Mouse (Mus musculus): ENCODE results near the gene Dnali1. TPM values are rescaled to one million over a fixed set of nuclear protein-coding genes. Genes with fewer than 3 reads are reported as not detected.

Dnali1 gene
- polyA plus RNA-seq (2015; fragmentation: Nextera tagmentation; extraction: Ambion mirVana) = not detected in 2 replicates

- Histone ChIP-seq H3K4me3 (peak within 1 kb of the TSS; percentile 92), H3K4me1 (peaks cover 12% of the 10 kb centered on the region), H3K9ac (peak within 1 kb of the TSS; percentile 94), H3K27me3 (peaks cover 15% of the 10 kb centered on the region), H3K4me2 (replicated peaks) (peak within 1 kb of the TSS; percentile 87), H3K36me3 (peaks cover 25% of the 10 kb centered on the region), H3K27ac (no peak within 1 kb of the TSS; the same call in 1 of the 2 replicates), H3K9me3 (no peaks in the 10 kb centered on the region)
- 3% methylated on average over 26 of the region's 26 CpGs for WGBS
- 0 out of 2 replicates have a peak, but pooled peaks have one; percentile 1 for ATAC-seq (ENCODE audit: low FRiP score, low read depth)
Observed at GRCm38 (mm10) chr4:125065517-125066307, at the start of gene Dnali1. TSS of gene Dnali1 (minus strand) at chr4:125065703.

DNA sequence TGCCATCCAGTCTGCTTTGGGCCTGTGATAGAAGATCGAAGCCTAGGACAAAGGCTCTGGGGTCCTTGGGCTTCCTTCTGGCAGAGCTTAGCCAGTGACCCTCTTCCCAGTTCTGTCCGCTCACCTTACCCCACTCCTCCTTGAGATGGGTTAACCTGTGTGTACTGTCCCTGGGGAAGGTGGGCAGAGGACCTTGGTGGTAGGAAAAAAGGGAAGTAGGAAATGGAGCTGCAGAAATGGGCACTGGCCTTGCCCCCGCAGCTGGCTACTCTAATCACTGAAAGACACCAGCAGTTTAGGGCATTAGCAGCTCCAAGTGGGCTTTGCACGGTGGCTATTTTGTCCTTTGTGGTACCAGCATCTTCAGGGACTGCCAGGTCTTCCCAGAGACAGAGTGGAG, 49.6 kb upstream of the Dnali1 start:
- peaks cover 25% of the 10 kb centered on the region for H3K36me3 ChIP-seq
- 70% methylated on average over 4 of the region's 4 CpGs for WGBS
- ATAC-seq (ENCODE audit: low FRiP score, low read depth) = 0 out of 2 replicates have a peak, but pooled peaks have one; percentile 1
- H3K4me1 ChIP-seq = peaks cover 32% of the 10 kb centered on the region
- peak overlapping the region; percentile 16; the same call in 1 of the 2 replicates for H3K27ac ChIP-seq
- H3K4me2 ChIP-seq (replicated peaks) = peak overlapping the region; percentile 17; the same call in 1 of the 2 replicates
- H3K9me3 ChIP-seq = no peaks in the 10 kb centered on the region
- H3K4me3 ChIP-seq = no peak overlapping the region
- 0 out of 2 replicates have a peak overlapping the region, but pooled peaks have one; percentile 5 for H3K9ac ChIP-seq
- H3K27me3 ChIP-seq = no peaks in the 10 kb centered on the region; the same call in 1 of the 2 replicates

DNA sequence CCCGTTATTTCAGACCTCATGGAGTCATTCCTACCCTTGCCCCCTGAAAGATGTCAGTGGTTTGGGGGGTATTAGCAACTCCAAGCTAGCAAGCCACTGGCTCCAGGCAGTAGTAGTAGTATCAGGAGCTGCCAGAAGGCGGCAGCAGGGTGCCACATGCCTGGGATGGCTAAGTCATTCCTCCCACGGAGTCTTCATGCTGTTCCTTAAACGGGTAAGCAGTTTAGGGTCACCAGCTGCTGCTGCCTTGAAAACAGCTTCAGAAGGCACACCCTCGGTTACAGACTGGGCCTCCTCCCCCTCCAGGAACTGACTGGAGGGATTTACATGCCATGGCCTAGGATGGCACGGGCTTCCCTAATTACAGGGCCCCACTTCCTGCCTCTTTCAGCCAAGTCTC, 49.1 kb upstream of the Dnali1 start:
- Histone ChIP-seq H3K4me2 (replicated peaks) (peak overlapping the region; percentile 17), H3K4me3 (no peak overlapping the region), H3K27me3 (no peaks in the 10 kb centered on the region), H3K36me3 (peaks cover 26% of the 10 kb centered on the region), H3K9ac (0 out of 2 replicates have a peak overlapping the region, but pooled peaks have one; percentile 5), H3K4me1 (peaks cover 32% of the 10 kb centered on the region), H3K9me3 (no peaks in the 10 kb centered on the region), H3K27ac (peak overlapping the region; percentile 16; the same call in 1 of the 2 replicates)
- 4% methylated on average over 6 of the region's 6 CpGs for WGBS
- 0 out of 2 replicates have a peak, but pooled peaks have one; percentile 21 for ATAC-seq (ENCODE audit: low FRiP score, low read depth)

DNA sequence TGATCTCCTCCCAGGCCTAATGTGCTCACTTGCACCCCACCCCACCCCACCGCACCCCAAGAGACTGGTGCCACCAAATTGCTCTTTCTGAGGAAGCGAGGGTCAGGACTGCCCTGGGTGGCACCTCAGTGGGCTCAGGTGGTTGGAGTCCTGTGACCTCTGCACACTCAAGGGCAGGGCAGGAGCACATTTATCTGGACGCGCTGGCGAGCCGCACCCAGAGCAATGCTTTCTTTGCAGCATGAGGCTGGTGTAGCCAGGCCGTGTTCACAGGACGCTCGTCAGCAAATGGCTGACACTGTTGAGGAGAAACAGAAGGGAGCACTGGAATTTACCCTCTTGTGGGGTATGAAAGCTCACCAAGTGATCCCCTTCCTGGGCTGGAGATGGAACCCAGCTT, 39.9 kb upstream of the Dnali1 start:
- Histone ChIP-seq H3K36me3 (peaks cover 57% of the 10 kb centered on the region), H3K27ac (no peak overlapping the region), H3K4me1 (0 out of 2 replicates have a peak, but pooled peaks cover 2% of the 10 kb centered on the region), H3K9ac (no peak overlapping the region), H3K4me2 (replicated peaks) (no peak overlapping the region), H3K9me3 (no peaks in the 10 kb centered on the region), H3K4me3 (no peak overlapping the region), H3K27me3 (no peaks in the 10 kb centered on the region)
- ATAC-seq (ENCODE audit: low FRiP score, low read depth) = no peak
- WGBS = 88% methylated on average over 9 of the region's 9 CpGs

- Histone ChIP-seq H3K4me3 (no peak overlapping the region), H3K9me3 (no peaks in the 10 kb centered on the region), H3K36me3 (peaks cover 39% of the 10 kb centered on the region), H3K4me2 (replicated peaks) (no peak overlapping the region), H3K27me3 (no peaks in the 10 kb centered on the region), H3K9ac (no peak overlapping the region), H3K27ac (no peak overlapping the region), H3K4me1 (no peaks in the 10 kb centered on the region)
- WGBS = 64% methylated on average over 13 of the region's 13 CpGs
- no peak for ATAC-seq (ENCODE audit: low FRiP score, low read depth)
Observed at GRCm38 (mm10) chr4:125101334-125101733, 35.8 kb upstream of the Dnali1 start.

DNA sequence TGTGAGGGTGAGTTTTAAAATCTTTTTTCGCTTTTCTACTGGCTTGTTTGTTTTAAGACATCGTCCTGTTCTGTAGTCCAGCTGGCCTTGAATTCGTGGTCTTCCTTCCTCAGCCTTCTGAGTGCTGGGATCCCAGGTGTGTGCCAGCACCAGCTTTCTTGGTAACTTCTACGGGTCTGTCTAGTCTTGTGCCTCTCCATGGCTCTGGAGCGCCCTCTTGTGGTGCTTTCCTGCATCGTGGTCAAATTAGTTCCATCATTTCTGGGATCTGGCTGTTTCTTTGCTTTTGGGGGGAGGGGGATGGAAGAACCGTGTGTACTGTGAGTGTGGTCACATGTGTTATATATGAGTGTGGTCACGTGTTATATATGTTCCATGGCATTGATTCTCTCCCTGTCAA, 34.0 kb upstream of the Dnali1 start:
- H3K27me3 ChIP-seq = no peaks in the 10 kb centered on the region
- no peak overlapping the region for H3K4me2 ChIP-seq (replicated peaks)
- no peaks in the 10 kb centered on the region for H3K9me3 ChIP-seq
- 10% methylated on average over 8 of the region's 8 CpGs for WGBS
- ATAC-seq (ENCODE audit: low FRiP score, low read depth) = no peak
- H3K27ac ChIP-seq = no peak overlapping the region
- peaks cover 31% of the 10 kb centered on the region for H3K36me3 ChIP-seq
- H3K4me3 ChIP-seq = no peak overlapping the region
- H3K9ac ChIP-seq = no peak overlapping the region
- H3K4me1 ChIP-seq = no peaks in the 10 kb centered on the region

DNA sequence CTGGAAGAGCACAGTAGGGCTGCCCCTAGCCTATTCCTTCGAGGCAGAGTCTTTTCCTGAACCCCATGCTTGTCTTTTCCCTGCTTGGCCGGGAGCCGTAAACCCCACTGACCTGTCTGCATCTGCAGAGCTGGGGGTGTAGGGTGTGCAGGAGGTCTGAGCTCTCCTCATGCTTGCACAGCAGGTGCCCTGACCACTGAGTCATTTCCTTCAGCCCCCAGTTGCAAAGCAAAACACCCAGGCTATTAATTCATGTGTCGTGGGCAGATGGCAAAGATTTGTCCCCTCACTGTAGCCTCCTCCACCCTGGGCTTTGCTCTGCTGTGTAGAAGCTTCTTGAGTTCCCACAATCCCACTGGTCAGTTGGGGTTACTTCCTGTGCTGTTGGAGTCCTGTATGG, 31.9 kb upstream of the Dnali1 start:
- Histone ChIP-seq H3K4me3 (no peak overlapping the region), H3K27me3 (no peaks in the 10 kb centered on the region), H3K4me1 (no peaks in the 10 kb centered on the region), H3K4me2 (replicated peaks) (no peak overlapping the region), H3K9ac (no peak overlapping the region), H3K9me3 (no peaks in the 10 kb centered on the region), H3K36me3 (peaks cover 26% of the 10 kb centered on the region), H3K27ac (no peak overlapping the region)
- no peak for ATAC-seq (ENCODE audit: low FRiP score, low read depth)
- 71% methylated on average over 4 of the region's 4 CpGs for WGBS

DNA sequence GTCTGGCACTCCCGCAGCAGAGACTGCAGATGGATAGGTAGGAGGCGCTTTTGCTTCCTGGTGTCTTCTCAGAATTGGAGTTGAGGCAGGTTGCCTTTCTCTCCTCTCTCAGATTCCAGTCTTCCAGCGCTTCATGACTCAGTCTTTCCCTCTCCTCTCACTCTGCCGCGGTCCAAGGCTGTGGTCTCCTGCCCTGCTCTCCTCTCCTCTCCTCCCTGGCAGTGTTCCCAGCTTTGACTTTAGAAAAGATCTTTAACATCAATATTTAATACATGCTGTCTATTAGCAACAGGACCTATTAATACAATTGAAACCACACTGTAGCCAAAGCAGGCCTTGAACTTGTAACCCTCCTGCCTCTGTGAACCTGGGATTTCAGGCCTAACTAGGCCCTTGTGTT, 30.6 kb upstream of the Dnali1 start:
- Histone ChIP-seq H3K36me3 (peaks cover 32% of the 10 kb centered on the region), H3K27ac (no peak overlapping the region), H3K4me1 (no peaks in the 10 kb centered on the region), H3K4me2 (replicated peaks) (no peak overlapping the region), H3K4me3 (no peak overlapping the region), H3K9me3 (no peaks in the 10 kb centered on the region), H3K27me3 (no peaks in the 10 kb centered on the region), H3K9ac (peak overlapping the region; percentile 39; the same call in 1 of the 2 replicates)
- 91% methylated on average over 5 of the region's 5 CpGs for WGBS
- ATAC-seq (ENCODE audit: low FRiP score, low read depth) = no peak

DNA sequence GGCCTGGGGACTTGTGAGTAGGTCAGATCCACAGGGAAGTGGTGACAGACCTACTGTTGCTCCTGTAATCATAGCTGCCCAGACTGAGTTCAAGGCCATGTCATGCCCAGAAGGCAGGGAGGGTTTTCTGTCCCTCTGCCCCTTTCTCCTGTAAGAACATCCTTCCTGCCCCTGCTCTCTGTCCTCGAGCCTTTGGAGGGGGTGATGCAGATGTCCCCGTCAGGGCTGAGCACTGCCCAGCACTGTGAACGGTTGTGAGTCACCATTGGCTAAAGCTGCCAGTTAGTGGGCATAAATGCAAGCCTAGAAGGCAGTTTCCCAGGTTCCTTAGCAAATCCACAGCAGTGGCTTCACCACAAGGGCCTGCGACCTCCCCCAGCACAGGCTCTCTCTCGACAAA, 27.5 kb upstream of the Dnali1 start:
- H3K4me3 ChIP-seq = no peak overlapping the region
- H3K9ac ChIP-seq = no peak overlapping the region
- no peaks in the 10 kb centered on the region for H3K27me3 ChIP-seq
- H3K4me2 ChIP-seq (replicated peaks) = no peak overlapping the region
- WGBS = 91% methylated on average over 5 of the region's 5 CpGs
- no peaks in the 10 kb centered on the region for H3K4me1 ChIP-seq
- no peak overlapping the region for H3K27ac ChIP-seq
- no peak for ATAC-seq (ENCODE audit: low FRiP score, low read depth)
- no peaks in the 10 kb centered on the region for H3K9me3 ChIP-seq
- peaks cover 62% of the 10 kb centered on the region for H3K36me3 ChIP-seq

GRCm38 (mm10) chr4:125085346-125085841, 19.9 kb upstream of the Dnali1 start:
- peak overlapping the region; percentile 90 for H3K9ac ChIP-seq
- no peaks in the 10 kb centered on the region for H3K27me3 ChIP-seq
- H3K27ac ChIP-seq = peak overlapping the region; percentile 96
- H3K36me3 ChIP-seq = peaks cover 41% of the 10 kb centered on the region
- ATAC-seq (ENCODE audit: low FRiP score, low read depth) = peak; percentile 94
- WGBS = under 1% methylated on average over 45 of the region's 45 CpGs
- peak overlapping the region; percentile 85 for H3K4me3 ChIP-seq
- peak overlapping the region; percentile 84 for H3K4me2 ChIP-seq (replicated peaks)
- H3K9me3 ChIP-seq = no peaks in the 10 kb centered on the region
- peaks cover 15% of the 10 kb centered on the region for H3K4me1 ChIP-seq

GRCm38 (mm10) chr4:125084403-125085345, 19.2 kb upstream of the Dnali1 start, which contains the start of gene Meaf6:
TSS of gene Meaf6 (plus strand) at chr4:125085134.
- H3K4me3 ChIP-seq = peak within 1 kb of the TSS; percentile 85
- 2% methylated on average over 63 of the region's 63 CpGs for WGBS
- H3K27ac ChIP-seq = peak within 1 kb of the TSS; percentile 96
- ATAC-seq (ENCODE audit: low FRiP score, low read depth) = peak; percentile 92
- H3K4me1 ChIP-seq = peaks cover 15% of the 10 kb centered on the region
- peaks cover 34% of the 10 kb centered on the region for H3K36me3 ChIP-seq
- H3K9ac ChIP-seq = peak within 1 kb of the TSS; percentile 90
- H3K27me3 ChIP-seq = no peaks in the 10 kb centered on the region
- H3K9me3 ChIP-seq = no peaks in the 10 kb centered on the region
- peak within 1 kb of the TSS; percentile 84 for H3K4me2 ChIP-seq (replicated peaks)
